ENCODE assay signal across 16 mouse cellular contexts in genomic region chr4:136828664-136829569, GRCm38 (mm10). TPM values are rescaled to one million over a fixed set of nuclear protein-coding genes. Genes with fewer than 3 reads are reported as not detected.
A peak's percentile ranks its signal among the peaks of the same experiment; 100 is the strongest.
DNase-seq lines count a peak whose midpoint lies in the region; ATAC-seq and TF ChIP-seq lines count a peak whose summit lies in the region.
"Had no signal": no experiment of that assay in that cellular context is flagged by ENCODE, and none has a peak within 500 bp of the region (broad histone marks: within the 10 kb centered on the region; RNA-seq: fewer than 3 reads in every experiment).

No protein-coding gene starts in this region.

- peak; percentile 51 for DNase-seq in cerebellum, adult 11-12 months
- no peak for DNase-seq in cerebellum, adult 11 months
- no peak for DNase-seq in kidney, adult 9 months
- no peak for DNase-seq in layer of hippocampus, adult 2 months (ENCODE audit: low spot score in 2 of 2)
- no peak for DNase-seq in yolk sac, embryonic 10.5 days (ENCODE audit: low spot score)
- DNase-seq: gastrocnemius, postnatal 10 days; kidney, postnatal 10 days; right cerebral cortex, postnatal 14 days had no signal

- H3K27me3 ChIP-seq in kidney, embryonic 14.5 days (ENCODE audit: control insufficient read depth, insufficient read depth, low read length) = peaks cover 8% of the 10 kb centered on the region; the same call in 1 of the 2 replicates
- peaks cover 30% of the 10 kb centered on the region for H3K27me3 ChIP-seq in E14TG2a.4 (ENCODE audit: insufficient read depth, low read length)
- H3K27me3 ChIP-seq in intestine, embryonic 15.5 days (replicated peaks) = no peaks in the 10 kb centered on the region
- H3K27me3 ChIP-seq: neural tube, embryonic 12.5 days had no signal

- no peak overlapping the region for H3K4me2 ChIP-seq in kidney, embryonic 14.5 days (replicated peaks; ENCODE audit: low read depth, low read length)
- peak overlapping the region; percentile 27; the same call in 1 of the 2 replicates for H3K4me2 ChIP-seq in intestine, embryonic 15.5 days (replicated peaks)
- H3K4me2 ChIP-seq: liver, embryonic 11.5 days had no signal

- TF ChIP-seq CTCF in E14TG2a.4 (conservative IDR thresholded peaks at IDR 0.05; ENCODE audit: low read length) = no peak
- TF ChIP-seq CTCF in layer of hippocampus, adult 2 months (conservative IDR thresholded peaks at IDR 0.05) = no peak

- H3K27ac ChIP-seq in kidney, embryonic 14.5 days (ENCODE audit: low read depth, low read length) = peak overlapping the region; percentile 17; the same call in 1 of the 2 replicates
- 0 out of 2 replicates have a peak overlapping the region, but pooled peaks have one; percentile 23 for H3K27ac ChIP-seq in intestine, embryonic 15.5 days
- H3K27ac ChIP-seq in layer of hippocampus, adult 2 months = no peak overlapping the region
- H3K27ac ChIP-seq: macrophage; neural tube, embryonic 12.5 days had no signal

- H3K9ac ChIP-seq in kidney, embryonic 14.5 days (ENCODE audit: low read depth, low read length) = no peak overlapping the region
- H3K9ac ChIP-seq in intestine, embryonic 15.5 days = no peak overlapping the region; the same call in 1 of the 2 replicates

- H3K9me3 ChIP-seq in kidney, embryonic 14.5 days (ENCODE audit: control insufficient read depth, low read length) = no peaks in the 10 kb centered on the region
- H3K9me3 ChIP-seq in E14TG2a.4 (ENCODE audit: low read length) = no peaks in the 10 kb centered on the region
- no peaks in the 10 kb centered on the region for H3K9me3 ChIP-seq in intestine, embryonic 15.5 days
- H3K9me3 ChIP-seq: G1E; neural tube, embryonic 12.5 days had no signal

- H3K4me1 ChIP-seq in kidney, embryonic 14.5 days (ENCODE audit: control insufficient read depth, insufficient read depth, low read length) = peaks cover 39% of the 10 kb centered on the region
- peaks cover 69% of the 10 kb centered on the region for H3K4me1 ChIP-seq in E14TG2a.4 (replicated peaks; ENCODE audit: low read depth, low read length)
- H3K4me1 ChIP-seq in intestine, embryonic 15.5 days (replicated peaks) = peaks cover 53% of the 10 kb centered on the region

- no peaks in the 10 kb centered on the region for H3K36me3 ChIP-seq in kidney, embryonic 14.5 days (ENCODE audit: control insufficient read depth, insufficient read depth, low read length)
- H3K36me3 ChIP-seq in E14TG2a.4 (ENCODE audit: insufficient read depth, low read length) = no peaks in the 10 kb centered on the region
- H3K36me3 ChIP-seq in intestine, embryonic 15.5 days = no peaks in the 10 kb centered on the region
- H3K36me3 ChIP-seq: G1E had no signal

- no peak overlapping the region for H3K4me3 ChIP-seq in kidney, embryonic 14.5 days (ENCODE audit: low read length)
- H3K4me3 ChIP-seq in E14TG2a.4 (replicated peaks; ENCODE audit: low read length) = peak overlapping the region; percentile 23; the same call in 1 of the 2 replicates
- no peak overlapping the region for H3K4me3 ChIP-seq in intestine, embryonic 15.5 days (replicated peaks)
- H3K4me3 ChIP-seq in layer of hippocampus, adult 2 months = no peak overlapping the region
- H3K4me3 ChIP-seq: neural tube, embryonic 12.5 days had no signal

- peak; percentile 25; the same call in 1 of the 2 replicates for ATAC-seq in kidney, embryonic 14.5 days (ENCODE audit: low FRiP score, low TSS enrichment)
- ATAC-seq in intestine, embryonic 15.5 days = peak; percentile 27
- ATAC-seq: activated CD4-positive, CD25-positive, alpha-beta regulatory T cell, adult 4 months had no signal

- WGBS in kidney, embryonic 14.5 days = 31% methylated on average over 11 of the region's 11 CpGs
- WGBS in intestine, embryonic 15.5 days = 31% methylated on average over 11 of the region's 11 CpGs

RNA-seq across cellular contexts. Expression of gene Ephb2, which starts 6.9 kb away (rescaled TPM):
- polyA plus RNA-seq in kidney, embryonic 14.5 days (2014; fragmentation: Nextera tagmentation; extraction: Ambion mirVana) = 6.4 and 9.1 TPM in 2 replicates
- 8.2 and 8.9 TPM in 2 replicates for polyA plus RNA-seq in intestine, embryonic 15.5 days (2015; fragmentation: Nextera tagmentation; extraction: Ambion mirVana)
- total RNA-seq in layer of hippocampus, adult 2 months (2021) = 10 to 100 TPM; 21.8 to 22.1 TPM
- polyA plus RNA-seq: activated CD4-positive, CD25-positive, alpha-beta regulatory T cell, adult 4 months had no signal

RNA-seq across cellular contexts. Expression of gene C1qb, which starts 57.1 kb away (rescaled TPM):
- polyA plus RNA-seq in kidney, embryonic 14.5 days (2014; fragmentation: Nextera tagmentation; extraction: Ambion mirVana) = 37.1 and 38.8 TPM in 2 replicates
- 67.2 and 68.8 TPM in 2 replicates for polyA plus RNA-seq in intestine, embryonic 15.5 days (2015; fragmentation: Nextera tagmentation; extraction: Ambion mirVana)
- total RNA-seq in layer of hippocampus, adult 2 months (2021) = 10 to 100 TPM; 51.1 to 52.0 TPM
